Mouse (Mus musculus): ENCODE measurements at regions not wholly inside any gene's neighbourhood (a gene's known extent, or its start where the extent isn't known, plus 50 kb on each side); places are given as distances from the start of the nearest gene placed in this dataset.

GRCm38 (mm10) chr15:26953818-26954385 lies 58.5 kb upstream of the Fbxl7 start:
- no peak for TF ChIP-seq CTCF (IDR thresholded peaks at IDR 0.05; ENCODE audit: borderline replicate concordance, extremely low read depth, insufficient read depth, insufficient read length)
- TF ChIP-seq POLR2A (IDR thresholded peaks at IDR 0.05; ENCODE audit: borderline replicate concordance, extremely low read depth, insufficient read depth, insufficient read length, poor library complexity, severe bottlenecking) = no peak
- DNase-seq (ENCODE audit: low read depth) = peak; percentile 45

- no peak for DNase-seq (ENCODE audit: low read depth)
- TF ChIP-seq POLR2A (IDR thresholded peaks at IDR 0.05; ENCODE audit: borderline replicate concordance, extremely low read depth, insufficient read depth, insufficient read length, poor library complexity, severe bottlenecking) (no peak), CTCF (IDR thresholded peaks at IDR 0.05; ENCODE audit: borderline replicate concordance, extremely low read depth, insufficient read depth, insufficient read length) (no peak)
Measured at GRCm38 (mm10) chr15:26958980-26959379, 63.6 kb upstream of the Fbxl7 start.

GRCm38 (mm10) chr15:26968392-26969025 lies 73.1 kb upstream of the Fbxl7 start:
- peak; percentile 58 for DNase-seq (ENCODE audit: low read depth)
- TF ChIP-seq POLR2A (IDR thresholded peaks at IDR 0.05; ENCODE audit: borderline replicate concordance, extremely low read depth, insufficient read depth, insufficient read length, poor library complexity, severe bottlenecking) = no peak
- TF ChIP-seq CTCF (IDR thresholded peaks at IDR 0.05; ENCODE audit: borderline replicate concordance, extremely low read depth, insufficient read depth, insufficient read length) = no peak

GRCm38 (mm10) chr15:26970770-26971169 lies 75.4 kb upstream of the Fbxl7 start:
- no peak for TF ChIP-seq CTCF (IDR thresholded peaks at IDR 0.05; ENCODE audit: borderline replicate concordance, extremely low read depth, insufficient read depth, insufficient read length)
- no peak for TF ChIP-seq POLR2A (IDR thresholded peaks at IDR 0.05; ENCODE audit: borderline replicate concordance, extremely low read depth, insufficient read depth, insufficient read length, poor library complexity, severe bottlenecking)
- peak; percentile 41 for DNase-seq (ENCODE audit: low read depth)

- TF ChIP-seq POLR2A (IDR thresholded peaks at IDR 0.05; ENCODE audit: borderline replicate concordance, extremely low read depth, insufficient read depth, insufficient read length, poor library complexity, severe bottlenecking) = no peak
- no peak for TF ChIP-seq CTCF (IDR thresholded peaks at IDR 0.05; ENCODE audit: borderline replicate concordance, extremely low read depth, insufficient read depth, insufficient read length)
Measured at GRCm38 (mm10) chr15:26993054-26993453, 97.7 kb upstream of the Fbxl7 start.

GRCm38 (mm10) chr15:27009069-27009468 lies 113.7 kb upstream of the Fbxl7 start:
- DNase-seq (ENCODE audit: low read depth) = no peak
- TF ChIP-seq CTCF (IDR thresholded peaks at IDR 0.05; ENCODE audit: borderline replicate concordance, extremely low read depth, insufficient read depth, insufficient read length) (no peak), POLR2A (IDR thresholded peaks at IDR 0.05; ENCODE audit: borderline replicate concordance, extremely low read depth, insufficient read depth, insufficient read length, poor library complexity, severe bottlenecking) (no peak)

More at GRCm38 (mm10) chr15:26993054-26993453, 97.7 kb upstream of the Fbxl7 start:
- DNase-seq (ENCODE audit: low read depth) = no peak

- DNase-seq (ENCODE audit: low read depth) = peak; percentile 91
- TF ChIP-seq CTCF (IDR thresholded peaks at IDR 0.05; ENCODE audit: borderline replicate concordance, extremely low read depth, insufficient read depth, insufficient read length) (no peak), POLR2A (IDR thresholded peaks at IDR 0.05; ENCODE audit: borderline replicate concordance, extremely low read depth, insufficient read depth, insufficient read length, poor library complexity, severe bottlenecking) (no peak)
Measured at GRCm38 (mm10) chr15:27013906-27014658, 118.7 kb upstream of the Fbxl7 start.

GRCm38 (mm10) chr15:27014659-27014974 lies 119.2 kb upstream of the Fbxl7 start:
- TF ChIP-seq CTCF (IDR thresholded peaks at IDR 0.05; ENCODE audit: borderline replicate concordance, extremely low read depth, insufficient read depth, insufficient read length) = no peak
- TF ChIP-seq POLR2A (IDR thresholded peaks at IDR 0.05; ENCODE audit: borderline replicate concordance, extremely low read depth, insufficient read depth, insufficient read length, poor library complexity, severe bottlenecking) = no peak
- no peak for DNase-seq (ENCODE audit: low read depth)

GRCm38 (mm10) chr15:27020471-27020870 lies 125.1 kb upstream of the Fbxl7 start:
- TF ChIP-seq CTCF (IDR thresholded peaks at IDR 0.05; ENCODE audit: borderline replicate concordance, extremely low read depth, insufficient read depth, insufficient read length) = no peak
- TF ChIP-seq POLR2A (IDR thresholded peaks at IDR 0.05; ENCODE audit: borderline replicate concordance, extremely low read depth, insufficient read depth, insufficient read length, poor library complexity, severe bottlenecking) = no peak
- peak; percentile 75 for DNase-seq (ENCODE audit: low read depth)

GRCm38 (mm10) chr15:27033261-27033660 lies 137.9 kb upstream of the Fbxl7 start:
- DNase-seq (ENCODE audit: low read depth) = no peak
- TF ChIP-seq POLR2A (IDR thresholded peaks at IDR 0.05; ENCODE audit: borderline replicate concordance, extremely low read depth, insufficient read depth, insufficient read length, poor library complexity, severe bottlenecking) (no peak), CTCF (IDR thresholded peaks at IDR 0.05; ENCODE audit: borderline replicate concordance, extremely low read depth, insufficient read depth, insufficient read length) (no peak)

GRCm38 (mm10) chr15:27043788-27044187 lies 148.4 kb upstream of the Fbxl7 start:
- DNase-seq (ENCODE audit: low read depth) = peak; percentile 58
- no peak for TF ChIP-seq CTCF (IDR thresholded peaks at IDR 0.05; ENCODE audit: borderline replicate concordance, extremely low read depth, insufficient read depth, insufficient read length)

- DNase-seq (ENCODE audit: low read depth) = no peak
- TF ChIP-seq POLR2A (IDR thresholded peaks at IDR 0.05; ENCODE audit: borderline replicate concordance, extremely low read depth, insufficient read depth, insufficient read length, poor library complexity, severe bottlenecking) = no peak
- TF ChIP-seq CTCF (IDR thresholded peaks at IDR 0.05; ENCODE audit: borderline replicate concordance, extremely low read depth, insufficient read depth, insufficient read length) = no peak
Measured at GRCm38 (mm10) chr15:27050673-27051072, 155.3 kb upstream of the Fbxl7 start.
